Mouse (Mus musculus) forebrain, postnatal 0 days (tissue): Measurements from ENCODE around the gene Kcnn3. TPM values are rescaled to one million over a fixed set of nuclear protein-coding genes. Genes with fewer than 3 reads are reported as not detected.

ENCODE experiments used
- ATAC-seq: fragments of 200-750 bp; cut with Nextera tagmentation; 2 replicates; pipeline ENCODE4 v1.8.0; 2017; ENCODE audit warnings: mild to moderate bottlenecking, moderate library complexity
- DNase-seq: peaks from one replicate; pipeline ENCODE4 v3.0.0-alpha.2; 2015
- H3K27ac ChIP-seq: fragments of 300-500 bp; sonication (generic); 2 replicates; pipeline ENCODE4 v1.5.1; 2014; ENCODE audit warnings: low read depth, mild to moderate bottlenecking, antibody characterized with exemption, low read length, moderate library complexity, mixed read lengths
- H3K27me3 ChIP-seq: fragments of 300-500 bp; sonication (generic); 2 replicates; pipeline ENCODE4 v1.6.1; 2014; ENCODE audit warnings: mild to moderate bottlenecking, low read length, mixed read lengths; ENCODE audit not compliant: insufficient read depth
- H3K36me3 ChIP-seq: fragments of 300-500 bp; sonication (generic); 2 replicates; pipeline ENCODE4 v1.6.1; 2014; ENCODE audit warnings: mild to moderate bottlenecking, moderate library complexity; ENCODE audit not compliant: insufficient read depth
- H3K4me1 ChIP-seq: fragments of 300-500 bp; sonication (generic); 2 replicates; pipeline ENCODE4 v1.6.1; 2014; ENCODE audit warnings: antibody characterized with exemption; ENCODE audit not compliant: insufficient read depth
- H3K4me2 ChIP-seq: fragments of 300-500 bp; sonication (generic); 2 replicates; pipeline ENCODE4 v1.6.1; 2014; ENCODE audit warnings: low read depth, mild to moderate bottlenecking, moderate library complexity
- H3K4me3 ChIP-seq: fragments of 300-500 bp; sonication (generic); 2 replicates; pipeline ENCODE4 v1.5.1; 2014; ENCODE audit warnings: low read depth, low read length, mixed read lengths
- H3K9ac ChIP-seq: fragments of 300-500 bp; sonication (generic); 2 replicates; pipeline ENCODE4 v1.6.1; 2014; ENCODE audit warnings: mild to moderate bottlenecking
- H3K9me3 ChIP-seq: fragments of 300-500 bp; sonication (generic); 2 replicates; pipeline ENCODE4 v1.6.1; 2016; ENCODE audit warnings: low read length
- CTCF ChIP-seq: sonication (generic); IDR thresholded peaks from 2 replicates; pipeline ENCODE4 v1.5.1; 2016; ENCODE audit warnings: antibody characterized with exemption, control low read depth, low read depth
- WGBS: fragments of 180-500 bp; shearing (Covaris S2); extraction: QIAGEN DNeasy Blood & Tissue Kit; methylation state at CpG from one replicate; pipeline ENCODE4 v1.1.7; 2014; 5-methylcytosine and 5-hydroxymethylcytosine counted together
- polyA plus RNA-seq: library from polyadenylated mRNA; unstranded; fragments of >200 nt; fragmentation: Nextera tagmentation; extraction: Ambion mirVana; gene quantifications from 2 replicates; pipeline ENCODE4 v1.2.1, GENCODE M21; 2015
- total RNA-seq: library from RNA; depleted of rRNA; stranded (reverse); fragments of >200 nt; gene quantifications from 2 replicates; pipeline ENCODE4 v1.2.3, GENCODE M21; 2014

Kcnn3 gene
- total and polyA plus RNA-seq, 2 experiments from 2014 or later = 5.1 to 13.6 TPM

DNA sequence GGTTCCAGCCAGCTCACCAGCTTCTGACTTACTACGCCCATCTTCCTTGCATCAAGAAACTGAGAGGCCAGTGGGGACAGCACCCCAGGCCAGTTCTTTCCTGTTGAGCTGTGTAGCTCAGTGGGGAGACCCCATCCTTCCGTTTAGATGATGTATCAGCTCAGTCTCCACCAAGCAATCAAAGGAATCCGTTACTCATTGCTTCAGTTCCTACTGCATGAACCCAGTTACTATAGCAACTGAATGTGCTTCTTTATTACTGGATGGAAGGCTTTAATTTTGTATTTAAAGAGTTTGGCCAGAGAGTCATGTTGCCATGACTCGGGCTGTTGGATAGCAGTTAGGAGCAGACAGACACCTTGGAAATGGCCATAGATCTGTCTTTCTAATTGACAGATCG, 85.3 kb downstream of the Kcnn3 start:
- DNase-seq = no peak
- 40% methylated on average over 5 of the region's 5 CpGs for WGBS

DNA sequence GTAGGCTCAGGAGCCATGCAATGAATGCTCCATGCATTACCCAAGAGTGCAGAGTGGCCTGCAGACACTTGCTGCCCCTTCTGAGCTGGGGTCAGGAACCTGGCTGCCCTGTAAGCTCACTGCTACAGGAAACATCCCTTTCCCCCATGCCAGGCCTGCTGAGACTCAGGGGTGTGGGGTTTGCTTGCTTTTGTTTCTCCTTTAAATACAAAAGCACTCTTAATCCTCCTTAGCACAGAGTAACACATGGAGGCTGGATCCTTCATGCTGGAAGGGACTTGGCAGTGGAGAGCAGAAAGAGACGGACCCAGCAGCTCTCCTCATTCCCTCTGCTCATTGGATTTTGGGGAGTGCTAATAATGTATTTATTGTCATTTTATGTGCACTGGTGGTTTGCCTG, 87.4 kb downstream of the Kcnn3 start:
- Histone ChIP-seq H3K9ac (no peak overlapping the region), H3K9me3 (no peaks in the 10 kb centered on the region), H3K36me3 (no peaks in the 10 kb centered on the region), H3K27me3 (no peaks in the 10 kb centered on the region), H3K27ac (no peak overlapping the region), H3K4me2 (no peak overlapping the region), H3K4me1 (peaks cover 11% of the 10 kb centered on the region), H3K4me3 (no peak overlapping the region)
- ATAC-seq (peak; percentile 47; the same call in 1 of the 2 replicates), DNase-seq (peak; percentile 57)
- no peak for TF ChIP-seq CTCF
- WGBS = 13% methylated on average over 1 of the region's 1 CpGs

More for the DNA sequence above, 85.3 kb downstream of the Kcnn3 start:
- peaks cover 11% of the 10 kb centered on the region for H3K4me1 ChIP-seq
- no peaks in the 10 kb centered on the region for H3K27me3 ChIP-seq
- peak; percentile 85 for ATAC-seq
- H3K4me2 ChIP-seq = no peak overlapping the region
- no peak overlapping the region for H3K4me3 ChIP-seq
- no peak for TF ChIP-seq CTCF
- no peaks in the 10 kb centered on the region for H3K36me3 ChIP-seq
- 0 out of 2 replicates have a peak overlapping the region, but pooled peaks have one; percentile 23 for H3K27ac ChIP-seq
- no peak overlapping the region for H3K9ac ChIP-seq
- no peaks in the 10 kb centered on the region for H3K9me3 ChIP-seq

DNA sequence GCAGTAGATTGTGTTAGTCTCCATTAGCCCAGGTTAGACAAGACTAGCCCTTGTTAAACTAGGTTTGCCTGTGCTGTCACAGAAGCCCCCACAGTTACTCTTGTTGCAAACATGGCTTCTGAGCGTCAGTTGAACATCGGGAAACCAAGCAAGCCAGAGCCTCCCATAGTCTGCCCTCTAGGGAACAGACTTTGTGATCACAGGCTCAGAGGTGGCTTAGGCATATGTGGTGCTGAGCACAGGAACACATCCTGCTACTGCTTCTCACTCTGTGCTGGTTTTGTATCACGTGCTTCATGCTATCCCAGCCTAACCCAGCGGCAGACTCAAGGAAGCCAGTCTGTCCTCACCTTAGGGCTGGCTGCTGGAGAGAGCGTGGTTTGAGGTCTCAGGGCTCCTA, 92.1 kb downstream of the Kcnn3 start:
- WGBS = 78% methylated on average over 5 of the region's 5 CpGs
- DNase-seq = no peak
- TF ChIP-seq CTCF = 0 out of 2 replicates have a peak, but pooled peaks have one; percentile 4
- H3K9ac ChIP-seq = no peak overlapping the region
- no peaks in the 10 kb centered on the region for H3K27me3 ChIP-seq
- H3K4me3 ChIP-seq = no peak overlapping the region
- peaks cover 11% of the 10 kb centered on the region for H3K4me1 ChIP-seq
- H3K4me2 ChIP-seq = no peak overlapping the region
- peak; percentile 32; the same call in 1 of the 2 replicates for ATAC-seq
- no peaks in the 10 kb centered on the region for H3K36me3 ChIP-seq
- no peak overlapping the region for H3K27ac ChIP-seq
- H3K9me3 ChIP-seq = no peaks in the 10 kb centered on the region

DNA sequence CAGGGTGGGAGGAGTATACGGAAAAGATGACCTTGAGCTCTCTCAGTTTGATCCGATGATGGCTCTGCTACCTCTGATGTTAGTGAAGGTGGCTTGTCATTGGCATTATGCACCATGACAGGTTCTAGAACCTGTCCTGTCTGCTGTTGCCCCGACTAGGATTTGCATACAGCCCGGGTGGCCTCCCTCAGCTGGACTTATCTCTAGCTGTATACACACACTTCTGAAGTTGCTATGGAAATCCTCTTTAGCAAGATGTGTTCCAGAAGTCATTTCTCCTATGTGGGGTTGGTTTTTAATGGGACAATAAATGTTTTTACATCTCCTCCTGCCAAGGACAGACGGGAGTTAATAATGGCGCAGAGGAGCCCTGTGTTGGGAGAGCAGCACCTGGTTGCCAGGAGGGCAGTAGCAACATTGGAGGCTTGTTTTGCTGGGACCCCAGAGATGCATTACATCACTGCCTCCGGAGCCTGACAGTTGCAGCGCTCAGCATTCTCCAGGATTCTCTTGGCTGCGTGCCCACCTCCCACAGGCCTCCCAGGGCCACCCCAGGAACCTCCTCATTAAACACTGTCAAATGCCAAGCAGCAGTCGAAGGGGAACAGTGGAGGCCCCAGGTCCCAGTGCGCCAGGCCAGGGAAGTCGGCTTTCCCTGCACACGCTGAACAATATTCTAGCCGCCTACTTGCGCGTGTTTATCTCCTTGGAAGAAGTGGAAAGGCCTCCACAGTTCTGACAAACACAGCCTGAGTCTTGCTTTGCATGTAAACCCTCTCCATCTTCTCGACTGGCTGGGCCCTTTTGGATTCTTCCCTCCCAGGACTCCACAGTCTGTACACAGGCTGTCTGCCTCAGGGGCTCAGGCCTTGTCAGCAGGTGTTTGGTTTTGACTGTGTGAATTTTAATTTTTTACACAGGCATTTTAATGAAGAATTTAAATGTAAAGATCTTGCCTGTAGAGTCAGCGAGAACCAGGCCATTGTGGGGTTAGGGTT, 93.9 kb downstream of the Kcnn3 start:
- ATAC-seq (peak; percentile 86), DNase-seq (peak; percentile 80)
- Histone ChIP-seq H3K9me3 (no peaks in the 10 kb centered on the region), H3K27ac (peak overlapping the region; percentile 51), H3K36me3 (no peaks in the 10 kb centered on the region), H3K9ac (no peak overlapping the region; the same call in 1 of the 2 replicates), H3K27me3 (no peaks in the 10 kb centered on the region), H3K4me1 (peaks cover 11% of the 10 kb centered on the region), H3K4me2 (no peak overlapping the region; the same call in 1 of the 2 replicates), H3K4me3 (no peak overlapping the region)
- TF ChIP-seq CTCF = no peak
- 18% methylated on average over 18 of the region's 18 CpGs for WGBS

- H3K36me3 ChIP-seq = no peaks in the 10 kb centered on the region
- ATAC-seq (no peak), DNase-seq (no peak)
- no peaks in the 10 kb centered on the region for H3K9me3 ChIP-seq
- peaks cover 11% of the 10 kb centered on the region for H3K4me1 ChIP-seq
- 70% methylated on average over 6 of the region's 6 CpGs for WGBS
- no peak for TF ChIP-seq CTCF
- H3K4me2 ChIP-seq = no peak overlapping the region
- H3K27me3 ChIP-seq = no peaks in the 10 kb centered on the region
- no peak overlapping the region for H3K9ac ChIP-seq
- H3K27ac ChIP-seq = no peak overlapping the region
- H3K4me3 ChIP-seq = no peak overlapping the region
Measured at GRCm38 (mm10) chr3:89616861-89617260, 96.9 kb downstream of the Kcnn3 start.

GRCm38 (mm10) chr3:89617360-89617759, 97.4 kb downstream of the Kcnn3 start:
- no peak for DNase-seq
- over 99% methylated on average over 2 of the region's 2 CpGs for WGBS
- Histone ChIP-seq H3K4me3 (no peak overlapping the region), H3K36me3 (no peaks in the 10 kb centered on the region), H3K27ac (no peak overlapping the region), H3K4me2 (no peak overlapping the region), H3K27me3 (no peaks in the 10 kb centered on the region), H3K9me3 (no peaks in the 10 kb centered on the region), H3K4me1 (peaks cover 11% of the 10 kb centered on the region), H3K9ac (no peak overlapping the region)
- no peak for TF ChIP-seq CTCF
- ATAC-seq = no peak

DNA sequence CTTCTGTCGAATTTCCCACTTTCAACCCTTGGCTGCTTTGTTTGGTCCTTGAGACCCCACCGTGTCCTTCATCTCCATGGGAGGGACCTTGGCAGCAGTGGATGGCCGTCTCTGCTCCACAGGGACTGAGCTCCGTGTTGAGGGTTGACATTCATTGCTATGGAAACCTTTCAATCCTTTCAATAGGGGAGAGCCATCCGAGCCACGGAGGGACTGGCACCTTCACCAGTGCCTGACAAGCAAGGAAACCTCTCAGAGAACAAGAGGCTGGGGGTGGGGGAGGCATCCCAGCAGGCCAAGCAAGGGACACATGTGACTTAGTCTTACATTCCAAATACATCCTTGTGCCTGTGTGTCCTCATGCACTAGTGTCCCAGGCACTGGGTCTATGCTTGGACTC, 102.9 kb downstream of the Kcnn3 start:
- Histone ChIP-seq H3K4me3 (no peak overlapping the region), H3K36me3 (no peaks in the 10 kb centered on the region), H3K9ac (no peak overlapping the region), H3K4me1 (peaks cover 7% of the 10 kb centered on the region; the same call in 1 of the 2 replicates), H3K27ac (no peak overlapping the region), H3K27me3 (no peaks in the 10 kb centered on the region), H3K4me2 (no peak overlapping the region), H3K9me3 (no peaks in the 10 kb centered on the region)
- WGBS = 6% methylated on average over 6 of the region's 6 CpGs
- DNase-seq (no peak), ATAC-seq (peak; percentile 68)
- no peak for TF ChIP-seq CTCF
